Mouse (Mus musculus) C2C12 (cell line): ENCODE measurements at regions not wholly inside any gene's neighbourhood (a gene's known extent, or its start where the extent isn't known, plus 50 kb on each side); places are given as distances from the start of the nearest gene placed in this dataset.

Source experiments
- H3K27me3 ChIP-seq: one replicate; pipeline ENCODE4 v1.6.1; 2011; ENCODE audit not compliant: control insufficient read depth, insufficient read depth, insufficient read length
- H3K36me3 ChIP-seq: one replicate; pipeline ENCODE4 v1.6.1; 2011; ENCODE audit not compliant: control insufficient read depth, insufficient read depth
- H3K4me3 ChIP-seq: one replicate; pipeline ENCODE4 v1.5.1; 2011; ENCODE audit warnings: mild to moderate bottlenecking, control low read depth; ENCODE audit not compliant: poor library complexity, insufficient read depth, severe bottlenecking
- H3K79me2 ChIP-seq: one replicate; pipeline ENCODE4 v1.6.1; 2011; ENCODE audit not compliant: control insufficient read depth, insufficient read depth
- H3K79me3 ChIP-seq: one replicate; pipeline ENCODE4 v1.6.1; 2011; ENCODE audit warnings: low read depth, control low read depth
- H3ac ChIP-seq: one replicate; pipeline ENCODE3; 2011; ENCODE audit warnings: low read depth; ENCODE audit not compliant: control insufficient read depth, insufficient read length
- CEBPB ChIP-seq: IDR thresholded peaks from one replicate; pipeline ENCODE4 v1.6.1; 2011; ENCODE audit warnings: low read depth, mild to moderate bottlenecking, control low read depth, moderate library complexity
- CTCF ChIP-seq: IDR thresholded peaks from one replicate; pipeline ENCODE4 v1.5.1; 2011; ENCODE audit not compliant: control insufficient read depth, insufficient read depth, insufficient read length
- FOSL1 ChIP-seq: IDR thresholded peaks from one replicate; pipeline ENCODE4 v1.8.0; 2011; ENCODE audit warnings: mild to moderate bottlenecking, low read length; ENCODE audit not compliant: poor library complexity, insufficient read depth, severe bottlenecking
- MAX ChIP-seq: IDR thresholded peaks from one replicate; pipeline ENCODE4 v1.6.1; 2011; ENCODE audit warnings: mild to moderate bottlenecking, control low read depth
- MYOD1 ChIP-seq: IDR thresholded peaks from one replicate; pipeline ENCODE4 v1.6.1; 2011; ENCODE audit warnings: low read depth; ENCODE audit not compliant: control insufficient read depth, insufficient read length
- MYOG ChIP-seq: IDR thresholded peaks from one replicate; pipeline ENCODE4 v1.6.1; 2011; ENCODE audit not compliant: control insufficient read depth, insufficient read length; ENCODE audit errors: extremely low read depth
- USF1 ChIP-seq: IDR thresholded peaks from one replicate; pipeline ENCODE4 v1.6.1; 2011; ENCODE audit warnings: low read depth, mild to moderate bottlenecking, control low read depth, moderate library complexity

DNA sequence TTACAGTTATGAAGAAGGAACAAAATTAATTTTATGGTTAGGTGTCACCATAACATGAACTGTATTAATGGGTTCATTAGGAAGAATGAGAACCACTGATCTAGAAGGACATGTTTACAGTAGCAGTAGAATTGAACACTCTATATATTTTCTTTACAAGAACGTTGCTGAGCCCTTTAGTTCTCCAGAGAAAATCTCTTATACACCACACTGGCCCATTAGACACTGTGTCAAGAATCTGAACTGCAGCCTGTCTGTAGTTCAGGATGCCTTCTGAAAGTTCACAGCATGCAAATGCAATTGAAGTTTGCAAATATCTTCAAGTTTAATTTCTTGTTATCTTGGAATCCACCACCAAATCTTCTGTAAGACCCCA, 307.6 kb downstream of the Phf14 start:
- Histone ChIP-seq H3K36me3 (no peaks in the 10 kb centered on the region), H3K27me3 (no peaks in the 10 kb centered on the region), H3K4me3 (no peak overlapping the region), H3ac (no peak overlapping the region), H3K79me3 (no peaks in the 10 kb centered on the region), H3K79me2 (no peaks in the 10 kb centered on the region)
- TF ChIP-seq MYOD1 (no peak), CTCF (no peak), CEBPB (no peak), FOSL1 (no peak), MAX (no peak), USF1 (no peak), MYOG (no peak)

DNA sequence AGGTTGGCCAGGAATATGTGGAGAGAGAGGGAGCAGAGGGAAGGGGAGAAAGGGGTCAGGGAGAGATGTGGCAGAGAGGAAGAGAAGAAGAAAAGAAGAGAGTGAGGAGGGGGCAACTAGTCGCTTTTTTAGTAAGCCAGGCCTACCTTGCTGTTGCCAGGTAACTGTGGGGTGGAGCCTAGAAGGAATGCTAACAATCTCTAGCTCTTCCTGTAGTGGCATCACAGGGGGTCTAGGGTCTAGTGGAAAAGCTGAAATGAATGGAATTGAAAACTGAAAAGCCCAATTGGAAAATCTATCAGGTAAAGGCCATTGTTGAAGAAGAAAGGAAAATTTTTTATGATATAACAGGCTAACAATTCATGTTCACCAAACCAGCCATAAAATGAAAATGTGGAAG, 336.5 kb downstream of the Phf14 start:
- Histone ChIP-seq H3ac (no peak overlapping the region), H3K4me3 (no peak overlapping the region), H3K79me2 (no peaks in the 10 kb centered on the region), H3K27me3 (no peaks in the 10 kb centered on the region), H3K36me3 (no peaks in the 10 kb centered on the region), H3K79me3 (no peaks in the 10 kb centered on the region)
- TF ChIP-seq CEBPB = no peak
- TF ChIP-seq MYOD1 = no peak
- no peak for TF ChIP-seq MYOG
- no peak for TF ChIP-seq CTCF
- no peak for TF ChIP-seq USF1
- no peak for TF ChIP-seq FOSL1

GRCm38 (mm10) chr6:12247975-12248374, 340.4 kb downstream of the Phf14 start:
- Histone ChIP-seq H3K27me3 (no peaks in the 10 kb centered on the region), H3K36me3 (no peaks in the 10 kb centered on the region), H3K4me3 (no peak overlapping the region), H3K79me3 (no peaks in the 10 kb centered on the region), H3ac (no peak overlapping the region), H3K79me2 (no peaks in the 10 kb centered on the region)
- TF ChIP-seq CEBPB (no peak), MYOG (no peak), MAX (no peak), USF1 (no peak), FOSL1 (no peak), CTCF (no peak), MYOD1 (no peak)

GRCm38 (mm10) chr6:12248599-12248998, 341.0 kb downstream of the Phf14 start:
- H3K4me3 ChIP-seq = no peak overlapping the region
- no peaks in the 10 kb centered on the region for H3K79me3 ChIP-seq
- H3K79me2 ChIP-seq = no peaks in the 10 kb centered on the region
- no peak for TF ChIP-seq FOSL1
- TF ChIP-seq CTCF = no peak
- TF ChIP-seq MAX = no peak
- no peak for TF ChIP-seq USF1
- TF ChIP-seq CEBPB = no peak
- TF ChIP-seq MYOG = no peak
- no peak for TF ChIP-seq MYOD1
- H3K27me3 ChIP-seq = no peaks in the 10 kb centered on the region
- no peaks in the 10 kb centered on the region for H3K36me3 ChIP-seq
- no peak overlapping the region for H3ac ChIP-seq

DNA sequence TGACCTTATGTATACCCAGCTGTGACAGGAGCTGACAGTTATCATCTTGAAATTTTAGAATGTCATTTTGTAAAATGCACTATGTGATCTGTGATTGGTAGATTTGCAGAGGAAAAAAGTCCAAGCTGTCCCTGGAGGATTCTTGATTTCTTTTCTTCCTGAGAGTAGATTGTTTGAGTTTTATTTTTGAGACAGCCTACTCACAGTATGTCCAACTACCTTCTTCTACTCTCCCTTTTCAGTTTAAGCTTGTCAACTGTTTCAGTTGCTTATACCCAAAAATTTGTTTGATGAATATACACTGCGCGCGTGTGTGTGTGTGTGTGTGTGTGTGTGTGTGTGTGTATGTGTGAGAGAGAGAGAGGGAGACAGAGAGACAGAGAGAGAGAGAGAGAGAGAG, 346.9 kb downstream of the Phf14 start:
- Histone ChIP-seq H3K79me2 (no peaks in the 10 kb centered on the region), H3K79me3 (no peaks in the 10 kb centered on the region)

DNA sequence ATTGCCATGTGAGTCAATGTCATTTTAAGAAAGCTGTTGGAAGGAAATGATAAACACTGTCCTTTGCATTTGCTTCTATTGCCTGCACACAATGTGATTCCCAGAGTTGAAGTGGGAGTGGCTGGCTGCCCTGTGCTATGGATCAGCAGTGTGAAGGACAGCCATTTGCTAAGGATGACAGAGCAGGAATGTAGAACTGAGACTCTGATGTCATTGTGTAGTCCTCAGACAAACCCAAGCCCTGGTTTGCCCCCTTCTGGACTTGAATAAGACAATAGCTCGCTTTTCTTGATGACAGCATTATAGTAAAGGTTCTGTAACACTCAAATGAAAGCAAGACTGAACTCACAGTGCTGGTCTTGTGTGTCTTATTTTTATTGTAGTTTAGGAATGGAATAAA, 347.8 kb downstream of the Phf14 start:
- H3K79me2 ChIP-seq = no peaks in the 10 kb centered on the region
- H3ac ChIP-seq = no peak overlapping the region
- TF ChIP-seq USF1 (no peak), CTCF (no peak), MYOG (no peak), MAX (no peak), MYOD1 (no peak), CEBPB (no peak), FOSL1 (no peak)

More for the DNA sequence above, 346.9 kb downstream of the Phf14 start:
- Histone ChIP-seq H3ac (no peak overlapping the region), H3K4me3 (no peak overlapping the region), H3K27me3 (no peaks in the 10 kb centered on the region), H3K36me3 (no peaks in the 10 kb centered on the region)
- TF ChIP-seq CEBPB (no peak), MYOD1 (no peak), MYOG (no peak), FOSL1 (no peak), MAX (no peak), USF1 (no peak), CTCF (no peak)

More for the DNA sequence above, 347.8 kb downstream of the Phf14 start:
- Histone ChIP-seq H3K27me3 (no peaks in the 10 kb centered on the region), H3K4me3 (no peak overlapping the region), H3K36me3 (no peaks in the 10 kb centered on the region), H3K79me3 (no peaks in the 10 kb centered on the region)
